Mouse (Mus musculus): ENCODE data around the gene Asic2. TPM values are rescaled to one million over a fixed set of nuclear protein-coding genes. Genes with fewer than 3 reads are reported as not detected.

The Asic2 gene
- polyA plus RNA-seq, 1 experiment from 2014 or later, result not detected

- no peaks in the 10 kb centered on the region for H3K36me3 ChIP-seq (ENCODE audit: control insufficient read depth, insufficient read depth)
- H3K27me3 ChIP-seq (ENCODE audit: control insufficient read depth, insufficient read depth, low read depth, low read length), result no peaks in the 10 kb centered on the region
- H3K27ac ChIP-seq (ENCODE audit: low read length), result no peak overlapping the region
- 50% methylated on average over 2 of the region's 2 CpGs for WGBS (ENCODE audit: insufficient replicate concordance)
- H3K4me3 ChIP-seq (ENCODE audit: low read depth, low read length), result no peak overlapping the region
- H3K4me2 ChIP-seq (ENCODE audit: low read depth, low read length), result no peak overlapping the region
- ATAC-seq (ENCODE audit: low read depth), result no peak
- no peaks in the 10 kb centered on the region for H3K9me3 ChIP-seq (replicated peaks; ENCODE audit: control insufficient read depth, low read length)
- no peaks in the 10 kb centered on the region for H3K4me1 ChIP-seq (ENCODE audit: control insufficient read depth, low read depth, low read length)
- no peak overlapping the region for H3K9ac ChIP-seq (ENCODE audit: low read depth, low read length)
These were observed 636.3 kb downstream of the Asic2 start for GRCm38 (mm10) chr11:81331977-81332376.

GRCm38 (mm10) chr11:81330982-81331381 lies 637.3 kb downstream of the Asic2 start:
- H3K27ac ChIP-seq (ENCODE audit: low read length), result no peak overlapping the region
- no peaks in the 10 kb centered on the region for H3K9me3 ChIP-seq (replicated peaks; ENCODE audit: control insufficient read depth, low read length)
- no peaks in the 10 kb centered on the region for H3K27me3 ChIP-seq (ENCODE audit: control insufficient read depth, insufficient read depth, low read depth, low read length)
- no peak overlapping the region for H3K4me2 ChIP-seq (ENCODE audit: low read depth, low read length)
- no peak for ATAC-seq (ENCODE audit: low read depth)
- H3K4me1 ChIP-seq (ENCODE audit: control insufficient read depth, low read depth, low read length), result no peaks in the 10 kb centered on the region
- no peak overlapping the region for H3K4me3 ChIP-seq (ENCODE audit: low read depth, low read length)
- H3K36me3 ChIP-seq (ENCODE audit: control insufficient read depth, insufficient read depth), result no peaks in the 10 kb centered on the region
- 68% methylated on average over 3 of the region's 3 CpGs for WGBS (ENCODE audit: insufficient replicate concordance)
- no peak overlapping the region for H3K9ac ChIP-seq (ENCODE audit: low read depth, low read length)

- Histone ChIP-seq H3K9ac (ENCODE audit: low read depth, low read length) (no peak overlapping the region), H3K36me3 (ENCODE audit: control insufficient read depth, insufficient read depth) (no peaks in the 10 kb centered on the region), H3K9me3 (replicated peaks; ENCODE audit: control insufficient read depth, low read length) (no peaks in the 10 kb centered on the region), H3K4me3 (ENCODE audit: low read depth, low read length) (no peak overlapping the region), H3K4me1 (ENCODE audit: control insufficient read depth, low read depth, low read length) (no peaks in the 10 kb centered on the region), H3K27me3 (ENCODE audit: control insufficient read depth, insufficient read depth, low read depth, low read length) (no peaks in the 10 kb centered on the region), H3K4me2 (ENCODE audit: low read depth, low read length) (no peak overlapping the region), H3K27ac (ENCODE audit: low read length) (no peak overlapping the region)
- no peak for ATAC-seq (ENCODE audit: low read depth)
- 50% methylated on average over 5 of the region's 5 CpGs for WGBS (ENCODE audit: insufficient replicate concordance)
These were observed 640.2 kb downstream of the Asic2 start for GRCm38 (mm10) chr11:81328088-81328487.

GRCm38 (mm10) chr11:81323146-81323545 lies 645.1 kb downstream of the Asic2 start:
- no peaks in the 10 kb centered on the region for H3K36me3 ChIP-seq (ENCODE audit: control insufficient read depth, insufficient read depth)
- no peak overlapping the region for H3K27ac ChIP-seq (ENCODE audit: low read length)
- H3K9ac ChIP-seq (ENCODE audit: low read depth, low read length), result no peak overlapping the region
- no peak overlapping the region for H3K4me3 ChIP-seq (ENCODE audit: low read depth, low read length)
- H3K9me3 ChIP-seq (replicated peaks; ENCODE audit: control insufficient read depth, low read length), result no peaks in the 10 kb centered on the region
- H3K4me1 ChIP-seq (ENCODE audit: control insufficient read depth, low read depth, low read length), result no peaks in the 10 kb centered on the region
- 71% methylated on average over 4 of the region's 4 CpGs for WGBS (ENCODE audit: insufficient replicate concordance)
- H3K27me3 ChIP-seq (ENCODE audit: control insufficient read depth, insufficient read depth, low read depth, low read length), result no peaks in the 10 kb centered on the region
- ATAC-seq (ENCODE audit: low read depth), result no peak
- no peak overlapping the region for H3K4me2 ChIP-seq (ENCODE audit: low read depth, low read length)

- no peak overlapping the region for H3K27ac ChIP-seq (ENCODE audit: low read length)
- H3K27me3 ChIP-seq (ENCODE audit: control insufficient read depth, insufficient read depth, low read depth, low read length), result no peaks in the 10 kb centered on the region
- ATAC-seq (ENCODE audit: low read depth), result no peak
- H3K36me3 ChIP-seq (ENCODE audit: control insufficient read depth, insufficient read depth), result no peaks in the 10 kb centered on the region
- no peaks in the 10 kb centered on the region for H3K9me3 ChIP-seq (replicated peaks; ENCODE audit: control insufficient read depth, low read length)
- no peak overlapping the region for H3K9ac ChIP-seq (ENCODE audit: low read depth, low read length)
- H3K4me3 ChIP-seq (ENCODE audit: low read depth, low read length), result no peak overlapping the region
- no peaks in the 10 kb centered on the region for H3K4me1 ChIP-seq (ENCODE audit: control insufficient read depth, low read depth, low read length)
- no peak overlapping the region for H3K4me2 ChIP-seq (ENCODE audit: low read depth, low read length)
- 69% methylated on average over 8 of the region's 8 CpGs for WGBS (ENCODE audit: insufficient replicate concordance)
These were observed 645.8 kb downstream of the Asic2 start for GRCm38 (mm10) chr11:81322466-81322865.

- no peak overlapping the region for H3K4me2 ChIP-seq (ENCODE audit: low read depth, low read length)
- H3K27ac ChIP-seq (ENCODE audit: low read length), result no peak overlapping the region
- no peaks in the 10 kb centered on the region for H3K36me3 ChIP-seq (ENCODE audit: control insufficient read depth, insufficient read depth)
- no peak for ATAC-seq (ENCODE audit: low read depth)
- H3K9me3 ChIP-seq (replicated peaks; ENCODE audit: control insufficient read depth, low read length), result no peaks in the 10 kb centered on the region
- no peak overlapping the region for H3K4me3 ChIP-seq (ENCODE audit: low read depth, low read length)
- no peaks in the 10 kb centered on the region for H3K27me3 ChIP-seq (ENCODE audit: control insufficient read depth, insufficient read depth, low read depth, low read length)
- WGBS (ENCODE audit: insufficient replicate concordance), result 15% methylated on average over 3 of the region's 3 CpGs
- H3K4me1 ChIP-seq (ENCODE audit: control insufficient read depth, low read depth, low read length), result no peaks in the 10 kb centered on the region
- no peak overlapping the region for H3K9ac ChIP-seq (ENCODE audit: low read depth, low read length)
These were observed 678.2 kb downstream of the Asic2 start for GRCm38 (mm10) chr11:81290041-81290440.

GRCm38 (mm10) chr11:81283185-81283584 lies 685.1 kb downstream of the Asic2 start:
- ATAC-seq (ENCODE audit: low read depth), result no peak
- Histone ChIP-seq H3K4me3 (ENCODE audit: low read depth, low read length) (no peak overlapping the region), H3K9me3 (replicated peaks; ENCODE audit: control insufficient read depth, low read length) (no peaks in the 10 kb centered on the region), H3K9ac (ENCODE audit: low read depth, low read length) (no peak overlapping the region), H3K4me1 (ENCODE audit: control insufficient read depth, low read depth, low read length) (no peaks in the 10 kb centered on the region), H3K36me3 (ENCODE audit: control insufficient read depth, insufficient read depth) (no peaks in the 10 kb centered on the region), H3K27ac (ENCODE audit: low read length) (no peak overlapping the region), H3K4me2 (ENCODE audit: low read depth, low read length) (no peak overlapping the region), H3K27me3 (ENCODE audit: control insufficient read depth, insufficient read depth, low read depth, low read length) (no peaks in the 10 kb centered on the region)
- WGBS (ENCODE audit: insufficient replicate concordance), result 41% methylated on average over 6 of the region's 6 CpGs

- Histone ChIP-seq H3K9me3 (replicated peaks; ENCODE audit: control insufficient read depth, low read length) (no peaks in the 10 kb centered on the region), H3K36me3 (ENCODE audit: control insufficient read depth, insufficient read depth) (no peaks in the 10 kb centered on the region), H3K4me3 (ENCODE audit: low read depth, low read length) (no peak overlapping the region), H3K9ac (ENCODE audit: low read depth, low read length) (no peak overlapping the region), H3K27me3 (ENCODE audit: control insufficient read depth, insufficient read depth, low read depth, low read length) (no peaks in the 10 kb centered on the region), H3K4me2 (ENCODE audit: low read depth, low read length) (no peak overlapping the region), H3K4me1 (ENCODE audit: control insufficient read depth, low read depth, low read length) (no peaks in the 10 kb centered on the region), H3K27ac (ENCODE audit: low read length) (no peak overlapping the region)
- no peak for ATAC-seq (ENCODE audit: low read depth)
- WGBS (ENCODE audit: insufficient replicate concordance), result 11% methylated on average over 2 of the region's 2 CpGs
These were observed 688.2 kb downstream of the Asic2 start for GRCm38 (mm10) chr11:81280070-81280469.

- Histone ChIP-seq H3K27me3 (ENCODE audit: control insufficient read depth, insufficient read depth, low read depth, low read length) (no peaks in the 10 kb centered on the region), H3K27ac (ENCODE audit: low read length) (no peak overlapping the region), H3K9me3 (replicated peaks; ENCODE audit: control insufficient read depth, low read length) (no peaks in the 10 kb centered on the region), H3K9ac (ENCODE audit: low read depth, low read length) (no peak overlapping the region), H3K4me1 (ENCODE audit: control insufficient read depth, low read depth, low read length) (no peaks in the 10 kb centered on the region), H3K4me3 (ENCODE audit: low read depth, low read length) (no peak overlapping the region), H3K36me3 (ENCODE audit: control insufficient read depth, insufficient read depth) (no peaks in the 10 kb centered on the region), H3K4me2 (ENCODE audit: low read depth, low read length) (no peak overlapping the region)
- 54% methylated on average over 5 of the region's 5 CpGs for WGBS (ENCODE audit: insufficient replicate concordance)
- ATAC-seq (ENCODE audit: low read depth), result no peak
These were observed 690.9 kb downstream of the Asic2 start for GRCm38 (mm10) chr11:81277406-81277805.

Measured in liver, embryonic 16.5 days (tissue).